Mouse (Mus musculus) intestine, postnatal 0 days (tissue): ENCODE measurements around the gene Axin2. TPM values are rescaled to one million over a fixed set of nuclear protein-coding genes. Genes with fewer than 3 reads are reported as not detected.

Experiments
- ATAC-seq: fragments of 200-750 bp; cut with Nextera tagmentation; 2 replicates; pipeline ENCODE4 v1.8.0; 2017; ENCODE audit warnings: mild to moderate bottlenecking, moderate TSS enrichment, moderate library complexity
- H3K27ac ChIP-seq: fragments of 300-500 bp; sonication (generic); 2 replicates; pipeline ENCODE4 v1.5.1; 2014; ENCODE audit warnings: mild to moderate bottlenecking, low read depth, low read length, moderate library complexity
- H3K27me3 ChIP-seq: fragments of 300-500 bp; sonication (generic); replicated peaks from 2 replicates; pipeline ENCODE4 v1.6.1; 2014; ENCODE audit warnings: low read length, mixed read lengths; ENCODE audit not compliant: control insufficient read depth, insufficient read depth
- H3K36me3 ChIP-seq: fragments of 300-500 bp; sonication (generic); 2 replicates; pipeline ENCODE4 v1.6.1; 2014; ENCODE audit warnings: mild to moderate bottlenecking, moderate library complexity; ENCODE audit not compliant: control insufficient read depth, insufficient read depth
- H3K4me1 ChIP-seq: fragments of 300-500 bp; sonication (generic); replicated peaks from 2 replicates; pipeline ENCODE4 v1.6.1; 2014; ENCODE audit warnings: antibody characterized with exemption, low read length, mixed read lengths; ENCODE audit not compliant: control insufficient read depth, insufficient read depth
- H3K4me2 ChIP-seq: fragments of 300-500 bp; sonication (generic); replicated peaks from 2 replicates; pipeline ENCODE4 v1.6.1; 2014; ENCODE audit warnings: low read depth, mild to moderate bottlenecking, moderate library complexity
- H3K4me3 ChIP-seq: fragments of 300-500 bp; sonication (generic); 2 replicates; pipeline ENCODE4 v1.5.1; 2014; ENCODE audit warnings: low read depth, low read length
- H3K9ac ChIP-seq: fragments of 300-500 bp; sonication (generic); 2 replicates; pipeline ENCODE4 v1.6.1; 2014; ENCODE audit warnings: mild to moderate bottlenecking, low read depth, low read length
- H3K9me3 ChIP-seq: fragments of 300-500 bp; sonication (generic); 2 replicates; pipeline ENCODE4 v1.6.1; 2016; ENCODE audit warnings: mixed run types; ENCODE audit not compliant: control insufficient read depth
- CTCF ChIP-seq: sonication (generic); IDR thresholded peaks from 2 replicates; pipeline ENCODE4 v1.5.1; 2016; ENCODE audit warnings: low read depth, mild to moderate bottlenecking, control low read depth, antibody characterized with exemption, moderate library complexity
- WGBS: fragments of 180-500 bp; shearing (Covaris S2); extraction: QIAGEN DNeasy Blood & Tissue Kit; methylation state at CpG from one replicate; pipeline ENCODE4 v1.1.7; 2014; 5-methylcytosine and 5-hydroxymethylcytosine counted together
- polyA plus RNA-seq: library from polyadenylated mRNA; unstranded; fragments of >200 nt; fragmentation: Nextera tagmentation; extraction: Ambion mirVana; gene quantifications from 2 replicates; pipeline ENCODE4 v1.2.1, GENCODE M21; 2015

Gene Axin2
- polyA plus RNA-seq, 1 experiment from 2014 or later, result 3.1 TPM

GRCm38 (mm10) chr11:108963476-108964232, 43.5 kb downstream of the Axin2 start:
- WGBS, result 48% methylated on average over 15 of the region's 15 CpGs
- Histone ChIP-seq H3K4me1 (no peaks in the 10 kb centered on the region), H3K9ac (no peak overlapping the region), H3K9me3 (no peaks in the 10 kb centered on the region), H3K27ac (no peak overlapping the region), H3K4me3 (no peak overlapping the region), H3K4me2 (no peak overlapping the region), H3K27me3 (no peaks in the 10 kb centered on the region), H3K36me3 (no peaks in the 10 kb centered on the region)
- TF ChIP-seq CTCF, result no peak
- no peak for ATAC-seq

GRCm38 (mm10) chr11:108965740-108966139, 45.6 kb downstream of the Axin2 start:
- 57% methylated on average over 6 of the region's 6 CpGs for WGBS
- H3K27me3 ChIP-seq, result no peaks in the 10 kb centered on the region
- no peaks in the 10 kb centered on the region for H3K36me3 ChIP-seq
- H3K4me3 ChIP-seq, result no peak overlapping the region
- H3K27ac ChIP-seq, result no peak overlapping the region
- no peak overlapping the region for H3K4me2 ChIP-seq
- no peaks in the 10 kb centered on the region for H3K4me1 ChIP-seq
- no peaks in the 10 kb centered on the region for H3K9me3 ChIP-seq
- TF ChIP-seq CTCF, result no peak
- H3K9ac ChIP-seq, result no peak overlapping the region
- ATAC-seq, result no peak

- TF ChIP-seq CTCF, result no peak
- H3K27me3 ChIP-seq, result no peaks in the 10 kb centered on the region
- no peaks in the 10 kb centered on the region for H3K4me1 ChIP-seq
- no peaks in the 10 kb centered on the region for H3K9me3 ChIP-seq
- H3K36me3 ChIP-seq, result no peaks in the 10 kb centered on the region
- H3K9ac ChIP-seq, result no peak overlapping the region
- no peak overlapping the region for H3K4me2 ChIP-seq
- H3K4me3 ChIP-seq, result no peak overlapping the region
- no peak overlapping the region for H3K27ac ChIP-seq
- no peak; the same call in 1 of the 2 replicates for ATAC-seq
- 65% methylated on average over 4 of the region's 4 CpGs for WGBS
These were observed 53.3 kb downstream of the Axin2 start for GRCm38 (mm10) chr11:108973459-108973858.

- 62% methylated on average over 5 of the region's 5 CpGs for WGBS
- Histone ChIP-seq H3K9ac (no peak overlapping the region), H3K4me3 (no peak overlapping the region), H3K9me3 (no peaks in the 10 kb centered on the region), H3K36me3 (no peaks in the 10 kb centered on the region), H3K4me2 (no peak overlapping the region), H3K27me3 (no peaks in the 10 kb centered on the region), H3K27ac (no peak overlapping the region), H3K4me1 (no peaks in the 10 kb centered on the region)
- no peak for TF ChIP-seq CTCF
- no peak for ATAC-seq
These were observed 53.7 kb downstream of the Axin2 start for GRCm38 (mm10) chr11:108973866-108974265.

- no peaks in the 10 kb centered on the region for H3K9me3 ChIP-seq
- ATAC-seq, result no peak
- H3K4me2 ChIP-seq, result no peak overlapping the region
- 50% methylated on average over 11 of the region's 11 CpGs for WGBS
- H3K9ac ChIP-seq, result no peak overlapping the region
- no peaks in the 10 kb centered on the region for H3K36me3 ChIP-seq
- no peak overlapping the region for H3K27ac ChIP-seq
- no peak for TF ChIP-seq CTCF
- H3K4me1 ChIP-seq, result 0 out of 2 replicates have a peak, but pooled peaks cover under 1% of the 10 kb centered on the region
- no peaks in the 10 kb centered on the region for H3K27me3 ChIP-seq
- H3K4me3 ChIP-seq, result no peak overlapping the region
These were observed 55.4 kb downstream of the Axin2 start for GRCm38 (mm10) chr11:108975583-108975982.

GRCm38 (mm10) chr11:108980530-108980929, 60.4 kb downstream of the Axin2 start:
- no peaks in the 10 kb centered on the region for H3K36me3 ChIP-seq
- peak; percentile 73 for ATAC-seq
- H3K27ac ChIP-seq, result no peak overlapping the region
- 0 out of 2 replicates have a peak, but pooled peaks cover 2% of the 10 kb centered on the region for H3K4me1 ChIP-seq
- no peak overlapping the region for H3K4me2 ChIP-seq
- H3K27me3 ChIP-seq, result no peaks in the 10 kb centered on the region
- no peak overlapping the region for H3K4me3 ChIP-seq
- no peaks in the 10 kb centered on the region for H3K9me3 ChIP-seq
- no peak for TF ChIP-seq CTCF
- H3K9ac ChIP-seq, result no peak overlapping the region
- WGBS, result 28% methylated on average over 12 of the region's 12 CpGs
